Mouse (Mus musculus): ENCODE measurements at regions not wholly inside any gene's neighbourhood (a gene's known extent, or its start where the extent isn't known, plus 50 kb on each side); places are given as distances from the start of the nearest gene placed in this dataset.

- intact Hi-C loops (cut with DNase I) = no loop called here
- Histone ChIP-seq H3K27ac (no peak overlapping the region), H3K4me3 (no peak overlapping the region)
- TF ChIP-seq CTCF (IDR thresholded peaks at IDR 0.05) = no peak
- DNase-seq (ENCODE audit: extremely low spot score in 1 of 2, low spot score in 2 of 2) = no peak
These were observed 136.3 kb upstream of the Zc3h15 start for GRCm38 (mm10) chr2:83507901-83508300.

GRCm38 (mm10) chr2:83549454-83549853 is 94.8 kb upstream of the Zc3h15 start:
- DNase-seq (ENCODE audit: extremely low spot score in 1 of 2, low spot score in 2 of 2) = no peak
- no peak overlapping the region for H3K4me3 ChIP-seq
- H3K27ac ChIP-seq = no peak overlapping the region
- intact Hi-C loops (cut with DNase I) = no loop called here
- no peak for TF ChIP-seq CTCF (IDR thresholded peaks at IDR 0.05)

GRCm38 (mm10) chr2:83552329-83552728 is 91.9 kb upstream of the Zc3h15 start:
- TF ChIP-seq CTCF (IDR thresholded peaks at IDR 0.05) = peak; percentile 49
- intact Hi-C loops (cut with DNase I) = no loop called here
- H3K4me3 ChIP-seq = no peak overlapping the region
- no peak for DNase-seq (ENCODE audit: extremely low spot score in 1 of 2, low spot score in 2 of 2)
- H3K27ac ChIP-seq = no peak overlapping the region

Measured in left cerebral cortex, adult 2 months (tissue).